Mouse (Mus musculus) ovary, postnatal 14 days (tissue): ENCODE results near the gene H2al1d.
"Not testable (repeated sequence)": the region's sequence is repeated elsewhere in the genome, so short reads cannot be mapped to it uniquely, and the experiment has no call there.

Experiments used
- DNase-seq: peaks from one replicate; pipeline ENCODE4 v3.0.0; 2022; ENCODE audit warnings: low spot score

H2al1d gene

DNA sequence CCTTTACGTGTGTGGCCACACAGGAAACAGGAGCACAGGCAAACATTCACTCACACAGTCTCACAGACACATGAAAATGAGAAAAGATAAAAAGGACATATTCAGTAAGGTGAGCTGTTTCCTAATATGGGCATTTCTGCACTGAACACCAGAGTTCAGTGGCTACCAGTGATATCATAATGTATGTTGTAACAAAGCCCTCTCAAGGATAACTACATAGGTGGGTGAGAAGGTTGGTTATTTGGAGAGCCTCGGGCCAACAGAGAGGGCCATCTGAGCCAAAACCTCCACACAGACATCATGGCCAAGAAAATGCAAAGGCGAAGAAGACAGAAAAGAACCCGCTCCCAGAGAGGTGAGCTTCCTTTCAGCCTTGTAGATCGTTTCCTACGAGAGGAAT lies at the start of gene H2al1d:
Gene H2al1d, plus strand, starts transcription at position 301 of the 400 bp plus-strand sequence.
- not testable (repeated sequence) for DNase-seq

DNA sequence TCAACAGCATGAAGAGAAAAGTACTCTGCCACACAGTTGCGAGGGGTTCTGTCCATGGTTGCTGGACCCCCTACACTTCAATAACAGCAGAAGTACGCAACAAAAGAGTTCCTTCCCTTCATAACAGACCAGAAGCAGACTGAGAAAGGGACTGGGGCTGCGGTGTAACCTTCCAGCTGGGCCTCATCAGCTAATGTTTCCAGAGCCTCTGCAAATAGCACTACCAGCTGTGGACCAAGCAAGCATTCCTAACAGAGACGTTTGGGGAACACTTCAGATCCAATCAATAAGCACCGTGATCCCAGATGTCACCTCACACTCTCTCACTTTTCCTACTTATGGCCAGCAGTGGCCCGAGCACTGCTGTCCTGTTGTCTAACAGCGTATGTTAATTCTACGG lies 43.7 kb upstream of the H2al1d start:
- DNase-seq = no peak

GRCm38 (mm10) chrX:11267791-11268190 lies 40.8 kb upstream of the H2al1d start:
- peak; percentile 22 for DNase-seq

DNA sequence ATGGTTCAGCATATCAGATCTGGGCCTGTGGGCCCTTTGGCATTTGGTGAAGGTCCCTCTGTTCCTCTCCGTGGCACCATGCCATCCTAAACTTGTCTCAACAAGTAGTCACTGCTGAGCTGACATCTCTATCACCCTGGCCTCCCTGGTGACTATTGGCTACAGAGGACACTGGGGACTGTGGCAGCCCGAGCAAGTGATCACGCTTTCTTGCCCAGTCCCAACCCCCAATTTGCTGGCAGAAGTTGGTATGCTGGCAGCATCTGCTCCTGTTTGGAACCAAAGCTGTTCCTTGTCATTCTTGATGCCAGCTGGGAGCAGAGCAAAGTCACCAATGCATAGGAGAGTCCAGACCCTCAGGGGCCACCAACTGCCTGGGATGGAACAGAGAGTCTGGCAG lies 39.5 kb upstream of the H2al1d start:
- no peak for DNase-seq

- DNase-seq = no peak
Measured at GRCm38 (mm10) chrX:11273190-11273589, 35.4 kb upstream of the H2al1d start.

DNA sequence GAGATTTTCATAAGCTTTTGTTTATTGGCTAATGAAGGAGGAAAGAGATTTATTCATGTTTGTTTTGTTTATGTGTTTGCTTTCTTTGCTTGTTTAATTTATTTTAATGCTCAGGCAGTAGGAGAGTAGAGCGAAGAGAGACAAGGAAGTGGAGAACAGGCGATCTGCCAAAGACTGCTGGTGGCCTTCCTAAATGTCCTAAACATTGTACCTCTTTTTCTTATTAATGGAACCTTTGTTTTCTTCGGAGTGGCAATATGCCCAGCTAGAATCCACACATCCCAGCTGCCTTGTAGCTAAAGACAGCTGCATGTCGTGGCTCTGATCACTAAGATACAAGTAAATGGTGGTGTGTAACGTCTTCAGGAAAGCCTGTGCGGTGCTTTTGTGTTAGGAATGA lies 31.5 kb upstream of the H2al1d start:
- no peak for DNase-seq

DNA sequence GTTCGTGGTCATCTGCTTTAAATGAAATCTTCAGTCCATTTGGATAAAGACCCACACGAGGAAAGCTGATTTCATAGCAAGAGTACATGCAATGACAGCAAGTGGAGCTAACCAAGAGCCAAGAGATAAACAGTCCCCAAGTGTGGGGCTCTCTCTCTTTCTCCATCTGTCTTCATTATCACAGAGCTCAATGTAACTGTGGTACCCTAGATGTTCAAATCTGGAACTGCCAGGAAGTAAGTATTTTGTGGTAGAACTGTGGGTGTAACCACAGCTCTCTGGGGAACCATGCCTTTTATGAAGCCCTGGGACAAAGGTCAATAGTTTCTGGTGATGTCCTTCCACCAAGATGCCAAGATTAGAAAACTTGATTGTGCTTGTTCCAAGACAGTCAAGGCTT lies 27.9 kb upstream of the H2al1d start:
- DNase-seq = no peak

DNA sequence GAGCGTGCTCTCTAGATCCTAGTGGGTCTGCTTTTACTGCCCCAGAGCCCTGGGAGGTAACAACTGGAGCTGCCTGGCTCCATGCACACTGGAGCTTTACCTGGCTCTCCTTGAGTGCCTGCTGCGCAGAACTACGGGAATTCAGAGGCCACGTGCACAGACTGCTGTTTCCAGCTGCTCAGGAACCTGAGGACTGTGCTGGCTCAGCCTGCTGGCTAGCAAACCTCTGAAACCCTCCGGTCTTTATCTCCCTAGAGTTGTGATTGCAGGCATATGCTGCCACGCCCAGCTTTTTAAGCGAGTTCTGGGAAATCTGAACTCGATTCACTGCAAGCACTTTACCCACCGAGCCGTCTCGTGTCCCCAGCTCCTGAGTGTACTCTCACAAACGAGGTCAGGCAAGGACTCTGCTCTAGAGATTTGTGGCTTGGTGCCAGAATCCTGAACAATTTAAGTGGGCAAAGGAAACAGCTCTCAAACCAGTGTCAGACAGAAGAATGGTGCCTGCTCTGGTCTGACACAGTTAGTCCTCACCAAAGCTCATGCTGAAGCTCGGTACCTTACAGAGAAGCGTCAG lies 20.2 kb upstream of the H2al1d start:
- DNase-seq = no peak

GRCm38 (mm10) chrX:11289244-11289643 lies 19.4 kb upstream of the H2al1d start:
- DNase-seq = no peak

GRCm38 (mm10) chrX:11298957-11299356 lies 9.7 kb upstream of the H2al1d start, which contains the start of gene H2al1a:
H2al1a (plus strand) TSS chrX:11299257.
- DNase-seq = not testable (repeated sequence)

DNA sequence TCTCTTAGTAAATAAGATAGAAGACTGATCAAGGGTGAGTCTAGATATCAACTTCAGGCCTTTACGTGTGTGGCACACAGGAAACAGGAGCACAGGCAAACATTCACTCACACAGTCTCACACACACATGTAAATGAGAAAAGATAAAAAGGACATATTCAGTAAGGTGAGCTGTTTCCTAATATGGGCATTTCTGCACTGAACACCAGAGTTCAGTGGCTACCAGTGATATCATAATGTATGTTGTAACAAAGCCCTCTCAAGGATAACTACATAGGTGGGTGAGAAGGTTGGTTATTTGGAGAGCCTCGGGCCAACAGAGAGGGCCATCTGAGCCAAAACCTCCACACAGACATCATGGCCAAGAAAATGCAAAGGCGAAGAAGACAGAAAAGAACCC lies 6.5 kb upstream of the H2al1d start, which contains the start of gene H2al1b:
Gene H2al1b, plus strand, starts transcription at position 301 of the 400 bp plus-strand sequence.
- DNase-seq = not testable (repeated sequence)

DNA sequence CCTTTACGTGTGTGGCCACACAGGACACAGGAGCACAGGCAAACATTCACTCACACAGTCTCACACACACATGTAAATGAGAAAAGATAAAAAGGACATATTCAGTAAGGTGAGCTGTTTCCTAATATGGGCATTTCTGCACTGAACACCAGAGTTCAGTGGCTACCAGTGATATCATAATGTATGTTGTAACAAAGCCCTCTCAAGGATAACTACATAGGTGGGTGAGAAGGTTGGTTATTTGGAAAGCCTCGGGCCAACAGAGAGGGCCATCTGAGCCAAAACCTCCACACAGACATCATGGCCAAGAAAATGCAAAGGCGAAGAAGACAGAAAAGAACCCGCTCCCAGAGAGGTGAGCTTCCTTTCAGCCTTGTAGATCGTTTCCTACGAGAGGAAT lies 3.3 kb upstream of the H2al1d start, which contains the start of gene H2al1c:
Gene H2al1c, plus strand, starts transcription at position 301 of the 400 bp plus-strand sequence.
- not testable (repeated sequence) for DNase-seq

GRCm38 (mm10) chrX:11311634-11312033 lies 3.0 kb downstream of the H2al1d start, which contains the start of gene H2al1e:
H2al1e (plus strand) TSS chrX:11311934.
- not testable (repeated sequence) for DNase-seq

DNA sequence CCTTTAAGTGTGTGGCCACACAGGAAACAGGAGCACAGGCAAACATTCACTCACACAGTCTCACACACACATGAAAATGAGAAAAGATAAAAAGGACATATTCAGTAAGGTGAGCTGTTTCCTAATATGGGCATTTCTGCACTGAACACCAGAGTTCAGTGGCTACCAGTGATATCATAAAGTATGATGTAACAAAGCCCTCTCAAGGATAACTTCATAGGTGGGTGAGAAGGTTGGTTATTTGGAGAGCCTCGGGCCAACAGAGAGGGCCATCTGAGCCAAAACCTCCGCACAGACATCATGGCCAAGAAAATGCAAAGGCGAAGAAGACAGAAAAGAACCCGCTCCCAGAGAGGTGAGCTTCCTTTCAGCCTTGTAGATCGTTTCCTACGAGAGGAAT lies 6.2 kb downstream of the H2al1d start, which contains the start of gene H2al1f:
Gene H2al1f, plus strand, starts transcription at position 301 of the 400 bp plus-strand sequence.
- DNase-seq = not testable (repeated sequence)

DNA sequence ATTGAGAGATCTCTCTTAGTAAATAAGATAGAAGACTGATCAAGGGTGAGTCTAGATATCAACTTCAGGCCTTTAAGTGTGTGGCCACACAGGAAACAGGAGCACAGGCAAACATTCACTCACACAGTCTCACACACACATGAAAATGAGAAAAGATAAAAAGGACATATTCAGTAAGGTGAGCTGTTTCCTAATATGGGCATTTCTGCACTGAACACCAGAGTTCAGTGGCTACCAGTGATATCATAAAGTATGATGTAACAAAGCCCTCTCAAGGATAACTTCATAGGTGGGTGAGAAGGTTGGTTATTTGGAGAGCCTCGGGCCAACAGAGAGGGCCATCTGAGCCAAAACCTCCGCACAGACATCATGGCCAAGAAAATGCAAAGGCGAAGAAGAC lies 9.3 kb downstream of the H2al1d start, which contains the start of gene H2al1g:
Gene H2al1g, plus strand, starts transcription at position 301 of the 400 bp plus-strand sequence.
- not testable (repeated sequence) for DNase-seq

- DNase-seq = not testable (repeated sequence)
Measured at GRCm38 (mm10) chrX:11321192-11321591, 12.6 kb downstream of the H2al1d start, which contains the start of gene H2al1h. H2al1h (plus strand) TSS chrX:11321492.

DNA sequence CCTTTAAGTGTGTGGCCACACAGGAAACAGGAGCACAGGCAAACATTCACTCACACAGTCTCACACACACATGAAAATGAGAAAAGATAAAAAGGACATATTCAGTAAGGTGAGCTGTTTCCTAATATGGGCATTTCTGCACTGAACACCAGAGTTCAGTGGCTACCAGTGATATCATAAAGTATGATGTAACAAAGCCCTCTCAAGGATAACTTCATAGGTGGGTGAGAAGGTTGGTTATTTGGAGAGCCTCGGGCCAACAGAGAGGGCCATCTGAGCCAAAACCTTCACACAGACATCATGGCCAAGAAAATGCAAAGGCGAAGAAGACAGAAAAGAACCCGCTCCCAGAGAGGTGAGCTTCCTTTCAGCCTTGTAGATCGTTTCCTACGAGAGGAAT lies 15.7 kb downstream of the H2al1d start, which contains the start of gene H2al1i:
Gene H2al1i, plus strand, starts transcription at position 301 of the 400 bp plus-strand sequence.
- DNase-seq = not testable (repeated sequence)

DNA sequence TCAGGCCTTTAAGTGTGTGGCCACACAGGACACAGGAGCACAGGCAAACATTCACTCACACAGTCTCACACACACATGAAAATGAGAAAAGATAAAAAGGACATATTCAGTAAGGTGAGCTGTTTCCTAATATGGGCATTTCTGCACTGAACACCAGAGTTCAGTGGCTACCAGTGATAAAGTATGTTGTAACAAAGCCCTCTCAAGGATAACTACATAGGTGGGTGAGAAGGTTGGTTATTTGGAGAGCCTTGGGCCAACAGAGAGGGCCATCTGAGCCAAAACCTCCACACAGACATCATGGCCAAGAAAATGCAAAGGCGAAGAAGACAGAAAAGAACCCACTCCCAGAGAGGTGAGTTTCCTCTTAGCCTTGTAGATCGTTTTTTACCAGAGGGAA lies 18.9 kb downstream of the H2al1d start, which contains the start of gene H2al1j:
Gene H2al1j, plus strand, starts transcription at position 301 of the 400 bp plus-strand sequence.
- DNase-seq = not testable (repeated sequence)

GRCm38 (mm10) chrX:11345762-11346161 lies 37.1 kb downstream of the H2al1d start:
- no peak for DNase-seq

- DNase-seq = no peak
Measured at GRCm38 (mm10) chrX:11346756-11347155, 38.1 kb downstream of the H2al1d start.
